Mouse (Mus musculus) embryonic fibroblast, embryonic 13.5 days (primary cell): ENCODE measurements around the gene Tex48.

ENCODE experiments used
- CTCF ChIP-seq: IDR thresholded peaks from 2 replicates; pipeline ENCODE4 v1.5.1; 2011; ENCODE audit warnings: mild to moderate bottlenecking, control low read depth, low read length, moderate library complexity, borderline replicate concordance; ENCODE audit not compliant: insufficient read depth
- POLR2A ChIP-seq: IDR thresholded peaks from 2 replicates; pipeline ENCODE4 v1.6.1; 2011; ENCODE audit warnings: low read depth, mild to moderate bottlenecking, control low read depth, low read length, moderate library complexity

DNA sequence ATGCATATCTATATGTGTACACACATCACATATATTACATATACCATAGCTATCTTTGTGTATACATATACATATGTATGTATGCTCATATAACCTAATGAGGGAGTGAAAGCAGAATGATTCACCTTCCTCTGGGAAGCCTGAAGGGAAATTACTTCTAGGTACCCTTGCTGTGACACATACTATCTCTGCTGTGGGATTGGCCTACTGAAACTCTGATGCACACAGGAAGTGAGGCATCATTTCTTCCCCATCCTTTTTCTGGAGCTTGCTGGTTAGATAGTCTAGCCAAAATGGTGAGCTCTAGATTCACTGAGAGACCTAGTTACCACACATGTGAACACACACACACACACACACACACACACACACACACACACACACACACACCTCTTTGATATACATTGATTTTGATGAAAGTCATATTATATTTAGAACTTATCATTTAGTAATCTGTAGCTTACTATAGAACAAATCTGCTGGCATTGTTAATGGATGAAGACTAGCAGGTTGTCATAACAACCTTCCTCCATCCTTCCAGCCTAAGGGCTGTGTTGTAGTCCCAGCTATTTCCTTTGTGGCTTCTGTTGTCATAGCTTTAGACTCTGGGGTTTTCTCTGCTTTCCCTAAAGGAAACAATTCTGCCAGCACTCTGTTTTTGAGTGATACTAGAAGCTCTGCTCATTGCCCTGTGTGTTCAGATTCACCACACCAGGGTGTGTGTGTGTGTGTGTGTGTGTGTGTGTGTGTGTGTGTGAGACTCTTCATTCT lies 21.9 kb upstream of the Tex48 start:
- TF ChIP-seq POLR2A = no peak
- TF ChIP-seq CTCF = no peak
